Mouse (Mus musculus): ENCODE measurements around the gene Magi1. TPM values are rescaled to one million over a fixed set of nuclear protein-coding genes. Genes with fewer than 3 reads are reported as not detected.

The Magi1 gene
- polyA plus RNA-seq, 1 experiment, result 5.1 TPM

DNA sequence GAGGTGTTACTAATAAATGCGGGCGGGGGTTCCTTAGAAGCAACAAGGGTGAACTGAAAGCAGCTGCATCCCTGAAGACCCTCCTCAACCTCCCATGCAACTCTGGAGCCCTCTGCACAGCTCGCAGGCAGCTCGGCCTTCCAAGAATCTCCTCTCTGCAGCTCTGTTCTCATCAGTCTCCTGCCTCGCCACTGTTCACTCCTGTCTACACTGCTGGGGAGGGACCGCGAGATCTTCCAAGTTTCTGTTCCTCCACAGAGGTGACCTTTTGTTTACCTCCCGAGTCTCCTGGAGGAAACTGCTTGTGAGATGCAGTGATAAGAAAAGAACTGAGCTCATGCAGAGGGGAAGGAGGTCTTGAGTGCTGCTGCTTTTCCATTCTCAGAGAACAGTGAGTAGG, 204.8 kb downstream of the Magi1 start:
- 60% methylated on average over 8 of the region's 8 CpGs for WGBS
- DNase-seq (ENCODE audit: low read depth, low spot score), result no peak

DNA sequence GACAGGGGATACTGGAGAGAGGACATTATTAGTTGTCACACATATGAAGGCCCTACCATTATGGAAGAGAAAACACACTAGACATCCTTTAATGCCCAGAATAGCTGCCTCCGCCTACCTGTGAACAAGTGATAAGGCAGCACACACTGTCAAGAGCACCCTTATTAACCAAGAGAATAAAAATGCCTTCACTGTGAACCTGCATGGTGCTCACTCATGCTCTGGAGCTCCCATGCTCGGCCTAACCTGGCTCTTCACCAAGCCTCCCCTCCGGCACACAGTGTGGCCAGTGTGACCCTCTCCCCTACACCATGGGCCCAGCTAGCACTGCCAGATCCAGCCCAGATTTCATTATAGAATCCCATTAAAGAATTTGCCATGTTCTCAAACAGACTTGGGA, 206.7 kb downstream of the Magi1 start:
- 95% methylated on average over 3 of the region's 3 CpGs for WGBS
- no peak for DNase-seq (ENCODE audit: low read depth, low spot score)

DNA sequence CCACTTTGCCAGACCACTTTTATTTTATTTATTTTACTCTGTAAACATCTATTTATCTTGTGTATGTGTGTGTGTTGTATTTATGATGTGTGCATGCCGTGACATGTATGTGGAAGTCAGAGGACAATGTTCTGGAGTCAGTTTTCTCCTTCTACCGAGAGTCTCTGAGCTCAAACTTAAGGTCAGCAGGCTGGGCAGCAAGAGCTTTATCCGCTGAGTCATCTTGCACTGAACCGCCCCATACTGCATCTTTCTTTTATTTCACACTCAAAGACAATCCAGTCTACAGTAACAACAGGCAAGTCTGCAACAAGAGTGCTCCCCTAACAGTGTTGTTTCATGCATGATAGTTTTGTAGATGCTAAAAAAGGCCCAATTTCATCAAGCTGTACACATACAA, 207.7 kb downstream of the Magi1 start:
- 81% methylated on average over 4 of the region's 4 CpGs for WGBS
- no peak for DNase-seq (ENCODE audit: low read depth, low spot score)

DNA sequence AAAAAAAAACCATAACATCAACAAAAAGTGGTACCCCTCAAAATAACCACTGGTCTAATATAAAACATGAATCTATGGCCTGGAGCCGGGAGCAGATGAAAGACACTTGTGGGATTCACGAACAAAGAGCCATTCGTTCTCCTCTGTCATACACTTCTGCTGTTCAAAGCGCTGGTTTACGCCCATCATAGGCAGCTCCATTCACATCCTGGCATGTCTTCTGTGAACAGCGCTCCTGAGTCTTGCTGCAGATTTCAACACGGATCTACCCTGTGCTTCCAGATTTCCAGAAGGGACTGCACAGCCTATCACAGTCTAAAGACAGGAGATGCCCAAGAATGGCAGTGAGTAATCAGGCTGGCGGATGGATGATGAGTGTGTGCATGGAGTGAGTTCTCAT, 208.5 kb downstream of the Magi1 start:
- no peak for DNase-seq (ENCODE audit: low read depth, low spot score)
- 83% methylated on average over 8 of the region's 8 CpGs for WGBS

DNA sequence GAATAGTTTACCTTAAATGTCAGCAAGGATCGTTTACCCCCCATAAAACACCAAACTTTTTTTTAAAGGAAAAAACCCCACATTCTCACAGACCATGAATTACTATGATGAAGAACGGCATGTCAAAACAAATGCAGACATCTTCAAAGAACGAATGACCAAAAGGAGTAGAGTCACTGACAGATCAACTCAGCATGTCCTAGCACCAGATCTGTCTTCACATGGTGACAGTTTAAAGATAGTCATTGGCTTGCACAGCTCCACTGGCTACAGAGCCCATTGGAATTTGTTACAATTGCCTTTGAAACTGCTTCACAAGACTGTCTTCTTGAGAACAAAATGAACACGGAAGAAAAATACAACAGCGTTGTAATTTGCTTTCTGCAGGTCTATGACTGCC, 212.0 kb downstream of the Magi1 start:
- 73% methylated on average over 5 of the region's 5 CpGs for WGBS
- no peak for DNase-seq (ENCODE audit: low read depth, low spot score)

DNA sequence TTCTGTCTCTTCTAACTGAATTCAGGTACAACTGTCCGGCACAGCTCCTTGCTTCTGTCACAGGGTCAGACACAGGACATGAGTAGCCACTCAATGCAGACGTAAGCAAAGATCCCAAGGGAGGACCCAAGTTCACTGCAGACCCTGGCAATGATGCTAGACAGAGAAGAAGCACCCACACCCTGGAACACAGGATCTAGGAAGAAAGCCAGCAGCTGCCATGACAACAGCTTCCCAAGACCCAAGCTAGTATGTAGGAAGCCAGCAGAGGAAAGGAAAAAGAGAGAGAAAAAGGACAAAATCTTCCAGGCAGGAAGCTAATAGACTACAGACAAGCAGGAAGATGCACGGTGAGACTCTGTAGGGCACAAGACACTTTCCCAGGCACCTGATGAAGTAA, 213.0 kb downstream of the Magi1 start:
- WGBS, result 73% methylated on average over 3 of the region's 3 CpGs
- no peak for DNase-seq (ENCODE audit: low read depth, low spot score)

DNA sequence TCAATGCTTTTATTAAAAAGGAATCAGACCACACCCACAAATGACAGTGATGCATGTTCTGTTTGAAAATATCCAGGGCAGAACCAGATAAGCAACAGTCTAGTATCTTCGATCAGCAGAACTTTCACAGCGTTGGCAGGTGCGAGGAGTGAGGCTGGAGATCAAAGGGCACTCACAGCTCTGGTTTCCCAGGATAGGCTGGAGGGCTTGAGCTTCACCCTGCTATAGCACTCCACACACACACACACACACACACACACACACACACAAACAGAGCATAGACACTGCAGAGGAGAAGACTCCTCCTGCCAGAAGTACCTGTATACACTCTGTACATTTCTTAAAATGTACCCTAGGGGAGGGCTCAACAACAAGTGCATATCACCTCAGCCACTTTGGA, 214.3 kb downstream of the Magi1 start:
- WGBS, result 25% methylated on average over 3 of the region's 3 CpGs
- no peak for DNase-seq (ENCODE audit: low read depth, low spot score)

DNA sequence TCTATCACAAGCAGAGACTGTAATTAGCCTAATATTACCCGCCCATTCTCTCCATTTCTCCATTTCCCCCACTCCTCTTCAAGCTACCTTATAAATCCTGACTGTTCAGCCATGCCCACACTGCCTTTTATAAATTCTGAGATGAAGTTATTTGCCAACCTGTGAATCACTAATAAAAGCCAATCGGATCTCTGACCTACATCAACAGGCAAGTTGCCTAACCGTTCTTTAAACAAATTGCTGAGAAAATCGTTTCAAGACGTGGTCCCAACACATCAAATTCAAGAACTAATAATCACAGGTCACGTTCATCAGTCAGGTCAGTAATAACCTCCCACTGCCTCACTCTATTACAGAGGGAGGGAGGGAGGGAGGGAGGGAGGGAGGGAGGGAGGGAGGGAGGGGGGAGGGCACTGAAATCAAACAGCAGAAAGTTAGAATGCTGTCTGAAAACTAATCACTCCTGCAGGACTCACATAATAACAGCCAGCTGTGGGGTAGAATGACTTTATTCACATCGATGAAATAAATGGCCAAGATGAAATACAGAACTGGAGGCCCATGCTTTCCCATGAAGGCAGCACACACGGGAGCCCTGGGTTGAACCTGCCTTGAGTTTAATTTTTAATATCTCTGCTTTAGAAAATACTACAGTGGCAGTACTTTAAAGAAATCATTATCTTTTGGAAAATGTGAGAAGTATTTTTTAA, 215.8 kb downstream of the Magi1 start:
- WGBS, result 82% methylated on average over 8 of the region's 8 CpGs
- no peak for DNase-seq (ENCODE audit: low read depth, low spot score)

DNA sequence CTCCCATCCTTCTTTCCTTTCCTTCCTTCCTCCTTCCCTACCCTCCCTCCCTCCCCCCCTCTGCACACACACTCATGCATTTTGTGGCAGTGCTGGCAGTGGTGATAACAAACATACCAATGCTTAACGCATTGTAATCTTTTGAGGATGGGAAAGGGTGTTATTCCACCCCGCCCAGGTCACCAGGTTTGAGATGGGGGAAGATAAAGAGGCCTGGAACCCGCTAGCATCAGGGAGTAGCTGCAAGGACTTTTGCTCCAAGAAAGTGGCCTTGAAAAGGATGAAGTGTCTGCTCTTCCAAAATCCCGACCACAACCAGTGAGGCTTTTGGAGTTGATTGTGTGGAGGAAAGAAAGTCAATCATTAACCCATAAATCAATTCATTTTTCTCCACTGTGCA, 218.9 kb downstream of the Magi1 start:
- WGBS, result 33% methylated on average over 4 of the region's 4 CpGs
- DNase-seq (ENCODE audit: low read depth, low spot score), result no peak

DNA sequence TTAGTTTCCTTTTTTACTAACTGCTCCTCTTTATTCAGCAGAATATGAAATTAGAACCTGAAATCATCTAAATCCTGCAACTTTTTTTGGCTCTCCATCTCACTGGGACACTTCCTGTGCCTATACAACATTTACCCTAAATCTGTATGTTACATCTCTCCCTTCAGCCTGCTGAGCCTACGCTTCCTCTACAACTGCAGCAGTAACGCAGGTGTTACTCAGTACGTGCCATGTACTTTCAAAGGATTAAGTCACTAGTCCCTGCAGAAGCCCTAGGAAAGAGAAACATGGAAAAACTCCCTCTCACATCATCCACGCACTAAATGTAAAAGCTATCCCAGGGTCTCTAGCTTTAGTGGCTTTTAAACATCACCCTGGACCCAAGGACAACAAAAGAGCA, 220.2 kb downstream of the Magi1 start:
- no peak for DNase-seq (ENCODE audit: low read depth, low spot score)
- WGBS, result 91% methylated on average over 4 of the region's 4 CpGs

DNA sequence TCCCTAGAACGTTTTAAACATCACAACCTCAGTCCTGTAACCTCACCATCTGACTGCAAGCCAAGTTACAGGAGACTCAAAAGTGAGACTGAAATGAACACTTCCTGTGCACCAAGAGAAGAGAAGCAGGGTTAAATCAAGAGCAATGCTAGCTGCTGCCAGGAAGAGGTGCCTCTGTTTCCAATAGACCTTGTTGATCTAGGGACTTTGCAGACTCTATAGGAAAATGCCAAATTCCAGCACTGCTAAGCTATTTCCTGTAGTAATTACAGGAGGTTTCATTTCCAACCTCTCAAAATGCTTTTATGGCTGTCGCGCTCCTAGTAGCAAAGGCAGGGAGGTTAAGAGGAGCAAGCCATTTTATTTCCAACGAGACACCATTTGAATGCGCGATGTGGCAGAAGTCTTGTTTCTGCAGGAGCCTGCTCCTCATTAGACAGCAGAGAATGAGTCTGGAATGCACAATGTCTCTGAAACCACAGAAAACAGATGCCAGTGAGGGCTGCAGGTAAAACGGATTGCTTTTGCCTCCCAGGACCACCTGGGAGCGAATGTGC, 222.2 kb downstream of the Magi1 start:
- 49% methylated on average over 8 of the region's 8 CpGs for WGBS
- no peak for DNase-seq (ENCODE audit: low read depth, low spot score)

DNA sequence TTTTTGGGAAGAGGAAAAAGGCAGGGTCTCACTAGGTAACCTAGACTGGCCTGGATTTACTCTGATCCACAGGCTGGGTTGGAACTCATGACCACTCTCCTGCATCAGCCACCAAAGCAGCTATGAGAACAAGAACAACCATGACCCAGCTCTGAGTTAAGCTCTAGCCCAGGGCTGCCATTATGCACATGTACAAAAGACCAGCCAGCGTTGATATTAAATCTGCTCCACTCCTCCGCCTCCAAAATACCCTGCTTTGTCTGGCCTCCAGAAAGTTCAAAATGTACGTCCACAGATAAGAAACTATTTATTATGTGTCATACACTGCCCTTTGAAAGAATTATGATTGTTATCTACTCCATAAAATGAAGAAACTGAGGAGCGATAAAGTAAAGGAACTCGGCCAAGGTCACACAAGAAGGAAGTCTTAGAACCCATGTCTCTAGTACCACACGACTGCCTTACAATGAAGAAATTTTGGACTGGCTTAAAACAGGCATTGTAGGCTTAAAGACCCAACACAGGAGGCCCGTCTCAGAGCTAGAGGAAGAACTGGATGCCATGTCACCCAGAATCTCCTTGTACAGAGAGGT, 223.0 kb downstream of the Magi1 start:
- WGBS, result 41% methylated on average over 7 of the region's 7 CpGs
- no peak for DNase-seq (ENCODE audit: low read depth, low spot score)

DNA sequence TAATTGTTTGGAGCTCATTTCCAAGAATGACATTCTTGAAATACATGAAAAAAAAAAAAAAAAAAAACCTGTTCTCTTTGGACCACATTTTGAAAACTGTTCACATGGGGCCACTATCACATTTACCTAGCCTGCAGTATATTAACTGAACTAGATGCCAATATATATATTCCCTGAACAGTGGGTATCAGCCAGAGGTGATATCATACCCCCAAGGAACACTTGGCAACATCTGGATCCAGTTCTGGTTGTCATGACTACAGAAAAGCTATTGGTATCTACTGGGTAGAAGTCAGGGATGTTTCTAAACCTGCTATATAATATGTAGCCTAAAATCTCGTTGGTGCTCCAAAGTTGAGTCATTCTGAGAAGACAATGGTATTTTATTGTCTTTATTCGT, 224.6 kb downstream of the Magi1 start:
- 83% methylated on average over 2 of the region's 2 CpGs for WGBS

DNA sequence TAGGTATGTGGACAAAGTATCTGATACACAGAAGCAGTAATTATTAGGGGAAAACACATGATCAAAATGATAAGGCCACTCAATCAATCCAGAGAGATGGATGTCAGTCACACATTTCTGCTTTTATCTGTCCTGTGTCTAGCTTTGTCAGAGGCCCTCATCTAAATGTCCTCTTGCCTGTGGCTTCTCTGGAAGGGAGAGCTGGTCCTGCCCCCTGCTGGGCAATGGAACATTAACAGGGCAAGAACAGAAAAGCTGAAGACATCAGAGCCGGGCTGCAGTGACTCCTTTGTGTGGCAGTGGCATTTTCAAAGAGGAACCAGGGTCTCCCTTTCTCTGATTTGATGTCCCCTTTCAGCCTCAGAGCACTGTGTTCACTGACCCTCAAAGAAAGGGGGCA, 229.8 kb downstream of the Magi1 start:
- no peak for DNase-seq (ENCODE audit: low read depth, low spot score)
- WGBS, result 41% methylated on average over 1 of the region's 1 CpGs

More for the DNA sequence above, 224.6 kb downstream of the Magi1 start:
- DNase-seq (ENCODE audit: low read depth, low spot score), result no peak

DNA sequence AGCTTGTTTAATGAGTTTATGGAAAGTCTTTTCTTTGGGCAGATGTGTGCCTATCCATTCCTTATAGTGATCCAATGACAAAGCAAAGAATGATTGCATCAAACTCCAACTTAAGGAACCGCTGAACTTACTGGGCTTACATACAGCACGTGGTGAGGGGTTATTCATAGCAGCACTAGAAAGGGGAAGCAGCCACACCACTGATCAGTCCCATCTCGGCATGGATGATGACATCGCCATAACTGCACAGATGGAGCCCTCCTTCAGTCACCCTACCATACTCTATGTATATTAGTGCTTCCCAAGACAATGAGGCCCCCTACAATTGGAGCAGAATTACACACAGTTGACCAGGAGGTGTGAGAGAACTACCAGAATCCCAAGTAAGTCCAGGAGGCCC, 238.5 kb downstream of the Magi1 start:
- DNase-seq (ENCODE audit: low read depth, low spot score), result no peak
- 81% methylated on average over 4 of the region's 4 CpGs for WGBS

DNA sequence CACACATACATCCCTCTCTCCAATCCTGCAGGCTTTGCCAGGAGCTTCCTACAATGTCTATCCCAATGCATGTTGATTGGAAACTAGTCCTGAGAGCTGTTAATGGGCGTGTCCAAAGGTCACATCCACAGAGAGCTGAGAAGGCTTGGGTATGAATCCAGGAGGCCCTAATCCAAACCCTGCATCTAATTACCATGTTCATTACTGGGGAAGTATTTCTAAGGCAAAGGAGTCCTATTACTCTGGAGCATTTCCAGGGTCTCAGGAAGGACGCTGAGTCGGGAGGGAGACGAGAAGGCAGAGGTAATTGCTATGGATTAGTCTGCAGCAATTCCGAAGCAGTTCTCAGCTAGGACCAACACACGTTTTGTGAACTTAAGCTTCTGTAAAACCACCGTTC, 240.3 kb downstream of the Magi1 start:
- DNase-seq (ENCODE audit: low read depth, low spot score), result no peak
- 62% methylated on average over 7 of the region's 7 CpGs for WGBS

DNA sequence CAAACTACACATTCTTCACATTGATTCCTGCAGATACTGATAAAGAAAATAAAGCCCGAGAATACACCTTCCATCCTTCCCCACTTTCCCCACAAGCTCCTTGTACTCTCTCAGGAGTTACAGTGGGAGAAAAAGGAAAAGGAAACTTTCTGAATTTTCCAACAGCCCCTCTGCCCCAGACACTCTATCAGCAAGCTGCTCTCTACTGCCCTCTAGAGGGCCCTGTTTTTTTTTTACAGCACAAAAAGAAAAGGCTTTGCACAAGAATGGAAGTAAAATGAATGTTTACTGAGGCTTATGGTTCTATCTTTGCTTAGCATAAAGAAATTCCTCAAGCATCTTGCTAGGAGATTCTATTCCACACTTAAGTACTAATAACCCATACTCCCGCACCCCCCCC, 243.6 kb downstream of the Magi1 start:
- WGBS, result 67% methylated on average over 2 of the region's 2 CpGs
- no peak for DNase-seq (ENCODE audit: low read depth, low spot score)

DNA sequence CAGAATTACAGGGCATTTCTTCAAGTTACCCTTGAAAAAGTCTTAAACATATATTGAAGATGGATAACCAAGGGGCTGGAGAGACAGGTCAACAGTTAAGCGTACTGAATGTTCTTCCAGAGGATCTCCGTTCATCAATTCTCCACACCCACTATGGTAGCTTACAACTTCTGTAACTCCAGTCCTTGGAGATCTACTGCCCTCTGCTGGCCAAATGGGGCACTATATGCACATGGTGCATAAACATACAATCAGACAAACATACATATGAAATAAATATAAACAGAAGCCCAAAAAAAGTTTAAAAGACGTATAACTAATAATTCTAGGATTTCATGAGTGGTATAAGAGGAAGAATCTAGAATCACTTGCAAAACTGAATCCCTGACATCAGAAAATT, 244.8 kb downstream of the Magi1 start:
- no peak for DNase-seq (ENCODE audit: low read depth, low spot score)
- 96% methylated on average over 3 of the region's 3 CpGs for WGBS

DNA sequence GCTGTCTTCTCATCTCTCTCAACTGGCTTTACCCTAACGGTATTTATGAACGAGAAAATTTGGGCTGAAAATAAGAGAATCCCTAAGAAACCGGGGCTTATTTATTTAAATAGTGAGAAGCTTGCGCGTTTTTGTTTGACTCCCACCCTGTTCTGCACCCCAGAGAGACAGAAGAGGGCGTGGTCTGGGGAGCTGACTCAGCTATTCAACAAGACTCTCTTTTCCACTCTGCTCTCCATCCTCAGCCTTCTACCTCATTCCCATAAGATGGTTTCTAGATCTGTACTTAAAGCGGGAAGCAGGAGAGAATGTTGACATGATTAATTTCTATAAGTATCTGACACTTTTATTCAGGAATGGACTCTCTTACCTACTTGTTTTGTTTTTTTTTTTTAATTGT, 247.2 kb downstream of the Magi1 start:
- WGBS, result 78% methylated on average over 7 of the region's 7 CpGs
- DNase-seq (ENCODE audit: low read depth, low spot score), result no peak

DNA sequence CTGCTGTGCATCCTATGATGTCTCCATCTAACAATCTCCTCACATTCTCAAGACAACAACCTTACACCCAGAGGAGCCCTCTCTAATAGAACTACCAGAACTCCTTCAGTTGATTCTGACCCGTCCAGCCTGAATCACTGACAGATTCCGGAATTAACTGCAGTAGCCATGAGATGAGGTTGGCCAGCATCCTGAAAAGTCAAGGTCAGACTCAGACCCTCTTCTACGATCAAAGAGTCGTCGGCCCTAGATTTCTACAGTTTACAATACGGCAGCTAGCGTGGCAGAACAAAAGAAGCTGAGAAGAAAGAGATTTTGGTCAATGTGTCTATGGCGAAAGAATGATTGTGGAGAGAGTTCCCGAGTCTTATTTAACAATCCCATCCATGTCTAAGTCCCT, 257.4 kb downstream of the Magi1 start:
- WGBS, result 89% methylated on average over 9 of the region's 9 CpGs

DNA sequence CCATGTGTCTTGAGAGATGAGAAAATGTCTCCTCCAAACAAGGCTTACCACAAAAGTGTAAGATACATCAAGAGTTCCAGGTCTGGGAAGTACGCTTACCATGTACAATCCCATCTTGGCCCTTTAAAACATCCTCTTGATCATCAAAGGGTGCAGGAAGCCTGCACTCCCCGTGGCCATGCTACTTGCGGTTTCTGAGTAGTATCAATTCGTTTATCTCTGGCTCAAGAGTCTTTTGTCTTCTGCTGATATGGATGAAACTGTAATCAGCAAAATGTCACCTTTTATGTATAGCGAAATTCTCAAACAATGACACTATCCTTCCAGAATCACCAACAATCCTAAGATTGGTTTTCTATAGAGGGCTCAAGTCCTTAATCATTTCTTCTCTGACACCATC, 261.3 kb downstream of the Magi1 start:
- DNase-seq (ENCODE audit: low read depth, low spot score), result no peak
- WGBS, result 88% methylated on average over 5 of the region's 5 CpGs

More for the DNA sequence above, 257.4 kb downstream of the Magi1 start:
- DNase-seq (ENCODE audit: low read depth, low spot score), result no peak
